9 mouse cellular contexts compared by ENCODE assay signal in the genomic region with DNA sequence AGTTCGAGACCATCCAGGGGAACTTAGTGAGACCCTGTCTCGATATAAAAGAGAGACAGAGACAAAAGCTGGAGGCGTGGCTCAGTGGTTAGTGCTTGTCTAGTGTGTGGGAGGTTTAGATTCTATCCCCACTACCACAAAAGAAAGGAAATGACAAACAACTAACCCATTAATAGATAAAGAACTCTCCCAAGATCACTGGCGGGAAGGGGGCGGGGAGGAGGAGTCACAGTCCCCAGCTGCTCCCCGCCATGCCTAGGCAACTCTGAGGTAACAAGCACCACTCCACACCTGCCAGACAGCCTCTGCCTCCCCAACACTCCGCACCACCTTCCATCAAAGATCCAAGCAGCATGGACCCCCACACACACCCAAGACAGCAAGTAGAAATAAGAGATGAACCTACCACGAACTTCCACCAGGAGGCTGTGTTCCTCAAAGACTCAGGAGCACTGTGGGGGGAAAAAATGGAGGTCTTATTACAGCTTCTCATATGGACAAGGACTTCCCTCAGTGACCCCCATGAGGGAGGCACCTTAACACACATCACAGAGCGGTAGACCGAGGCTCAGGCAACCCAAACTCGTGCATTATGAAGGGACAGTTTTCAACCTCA. TPM values are rescaled to one million over a fixed set of nuclear protein-coding genes. Genes with fewer than 3 reads are reported as not detected.
DNase-seq lines count a peak whose midpoint lies in the region; ATAC-seq and TF ChIP-seq lines count a peak whose summit lies in the region.
"Had no signal": no experiment of that assay in that cellular context is flagged by ENCODE, and none has a peak within 500 bp of the region (broad histone marks: within the 10 kb centered on the region; RNA-seq: fewer than 3 reads in every experiment).

No protein-coding gene starts in this region.

- no peak for TF ChIP-seq CTCF in embryonic fibroblast, embryonic 13.5 days (IDR thresholded peaks at IDR 0.05; ENCODE audit: borderline replicate concordance, insufficient read depth, low read length)

- H3K4me1 ChIP-seq in embryonic fibroblast, embryonic 13.5 days (ENCODE audit: control insufficient read depth, insufficient read depth, low read length), result peaks cover 27% of the 10 kb centered on the region
- H3K4me1 ChIP-seq in limb, embryonic 10.5 days, result peaks cover 99% of the 10 kb centered on the region
- H3K4me1 ChIP-seq in stomach, embryonic 15.5 days, result peaks cover 87% of the 10 kb centered on the region
- peaks cover 89% of the 10 kb centered on the region for H3K4me1 ChIP-seq in kidney, embryonic 14.5 days (ENCODE audit: control insufficient read depth, insufficient read depth, low read length)

- H3K9ac ChIP-seq in stomach, embryonic 15.5 days, result no peak overlapping the region
- no peak overlapping the region for H3K9ac ChIP-seq in kidney, embryonic 14.5 days (ENCODE audit: low read depth, low read length)
- H3K9ac ChIP-seq: embryonic facial prominence, embryonic 15.5 days had no signal

- TF ChIP-seq POLR2A in embryonic fibroblast, embryonic 13.5 days (IDR thresholded peaks at IDR 0.05; ENCODE audit: low read depth, low read length), result no peak

- ATAC-seq in stomach, embryonic 15.5 days (ENCODE audit: insufficient read depth, low FRiP score, low read depth), result no peak
- no peak for ATAC-seq in kidney, embryonic 14.5 days (ENCODE audit: low FRiP score, low TSS enrichment)
- ATAC-seq in monocyte, adult 5-6 weeks (replicated peaks; ENCODE audit: insufficient number of reproducible peaks, low FRiP score, low TSS enrichment, poor library complexity, severe bottlenecking), result no peak

- no peak overlapping the region for H3K4me2 ChIP-seq in stomach, embryonic 15.5 days
- H3K4me2 ChIP-seq in kidney, embryonic 14.5 days (replicated peaks; ENCODE audit: low read depth, low read length), result no peak overlapping the region
- H3K4me2 ChIP-seq: embryonic facial prominence, embryonic 15.5 days had no signal

- H3K9me3 ChIP-seq in limb, embryonic 10.5 days (replicated peaks), result no peaks in the 10 kb centered on the region
- H3K9me3 ChIP-seq in stomach, embryonic 15.5 days, result no peaks in the 10 kb centered on the region
- H3K9me3 ChIP-seq in kidney, embryonic 14.5 days (ENCODE audit: control insufficient read depth, low read length), result no peaks in the 10 kb centered on the region
- H3K9me3 ChIP-seq: embryonic facial prominence, embryonic 15.5 days had no signal

- peak; percentile 35 for DNase-seq in thymus, postnatal 14 days
- DNase-seq in thymus, adult 18-20 months, result no peak
- no peak for DNase-seq in limb, embryonic 10.5 days (ENCODE audit: low spot score)
- no peak for DNase-seq in layer of hippocampus, postnatal 14 days (ENCODE audit: low spot score in 2 of 2)

- H3K36me3 ChIP-seq in limb, embryonic 10.5 days, result peaks cover 12% of the 10 kb centered on the region; the same call in 1 of the 2 replicates
- H3K36me3 ChIP-seq in stomach, embryonic 15.5 days, result 0 out of 2 replicates have a peak, but pooled peaks cover 2% of the 10 kb centered on the region
- no peaks in the 10 kb centered on the region for H3K36me3 ChIP-seq in kidney, embryonic 14.5 days (ENCODE audit: control insufficient read depth, insufficient read depth, low read length)
- H3K36me3 ChIP-seq: embryonic facial prominence, embryonic 15.5 days had no signal

- WGBS in limb, embryonic 10.5 days, result 84% methylated on average over 11 of the region's 11 CpGs
- WGBS in stomach, embryonic 15.5 days, result 85% methylated on average over 11 of the region's 11 CpGs
- 86% methylated on average over 11 of the region's 11 CpGs for WGBS in kidney, embryonic 14.5 days

- H3K4me3 ChIP-seq in embryonic fibroblast, embryonic 13.5 days (ENCODE audit: insufficient read depth, low read length), result no peak overlapping the region
- no peak overlapping the region for H3K4me3 ChIP-seq in limb, embryonic 10.5 days
- H3K4me3 ChIP-seq in stomach, embryonic 15.5 days (replicated peaks), result no peak overlapping the region
- H3K4me3 ChIP-seq in kidney, embryonic 14.5 days (ENCODE audit: low read length), result no peak overlapping the region
- H3K4me3 ChIP-seq: embryonic facial prominence, embryonic 15.5 days had no signal

- no peaks in the 10 kb centered on the region for H3K27me3 ChIP-seq in limb, embryonic 10.5 days (ENCODE audit: low read depth, poor library complexity, severe bottlenecking)
- no peaks in the 10 kb centered on the region for H3K27me3 ChIP-seq in stomach, embryonic 15.5 days (replicated peaks)
- no peaks in the 10 kb centered on the region for H3K27me3 ChIP-seq in kidney, embryonic 14.5 days (ENCODE audit: control insufficient read depth, insufficient read depth, low read length)
- H3K27me3 ChIP-seq: embryonic facial prominence, embryonic 15.5 days had no signal

- H3K27ac ChIP-seq in embryonic fibroblast, embryonic 13.5 days (ENCODE audit: insufficient read depth, low read length), result peak overlapping the region; percentile 67; the same call in 1 of the 2 replicates
- peak overlapping the region; percentile 86 for H3K27ac ChIP-seq in limb, embryonic 10.5 days
- peak overlapping the region; percentile 78; the same call in 1 of the 2 replicates for H3K27ac ChIP-seq in stomach, embryonic 15.5 days
- H3K27ac ChIP-seq in kidney, embryonic 14.5 days (ENCODE audit: low read depth, low read length), result no peak overlapping the region

RNA-seq across cellular contexts. Expression of gene Ncor2, which starts 25.7 kb away (rescaled TPM):
- 110 and 130 TPM in 2 replicates for polyA plus RNA-seq in embryonic fibroblast, embryonic 13.5 days (2011; ENCODE audit: insufficient read length, low read depth, missing spikeins)
- polyA plus RNA-seq in limb, embryonic 10.5 days (2016; fragmentation: Nextera tagmentation; extraction: Ambion mirVana), result 22.4 and 26.8 TPM in 2 replicates
- polyA plus RNA-seq in stomach, embryonic 15.5 days (2015; fragmentation: Nextera tagmentation; extraction: Ambion mirVana), result 26.7 and 32.5 TPM in 2 replicates
- 100 to 1,000 TPM; 238 to 254 TPM for total RNA-seq in layer of hippocampus, postnatal 14 days (2021)
- 34.6 and 35.0 TPM in 2 replicates for polyA plus RNA-seq in kidney, embryonic 14.5 days (2014; fragmentation: Nextera tagmentation; extraction: Ambion mirVana)
- 14.4 to 63.8 TPM (median 24.3 TPM) in 3 replicates for total RNA-seq in monocyte, adult 5-6 weeks (2017)
